Mouse (Mus musculus) small intestine, adult 2 months (tissue): Measurements from ENCODE around the gene Kif28.

Experiments used
- CTCF ChIP-seq: fragments of 200-500 bp; IDR thresholded peaks from 2 replicates; pipeline ENCODE4 v1.5.1; 2012; ENCODE audit warnings: low read depth, mild to moderate bottlenecking, control low read depth, inconsistent platforms, low read length, moderate library complexity, mixed read lengths; ENCODE audit not compliant: insufficient replicate concordance, insufficient read length; ENCODE audit errors: extremely low read depth
- POLR2A ChIP-seq: fragments of 200-500 bp; IDR thresholded peaks from 2 replicates; pipeline ENCODE4 v1.6.1; 2012; ENCODE audit warnings: low read depth, mild to moderate bottlenecking, control low read depth, inconsistent platforms, low read length, moderate library complexity

GRCm38 (mm10) chr1:179736483-179736882 is 8.6 kb downstream of the Kif28 start:
- TF ChIP-seq CTCF (no peak), POLR2A (no peak)
